Mouse (Mus musculus) ZHBTc4 (cell line): ENCODE measurements around the gene Cd63.

ENCODE experiments used
- DNase-seq: peaks from one replicate; pipeline ENCODE4 v3.0.0-alpha.2; 2011; ENCODE audit warnings: low read depth, low spot score

Gene Cd63

DNA sequence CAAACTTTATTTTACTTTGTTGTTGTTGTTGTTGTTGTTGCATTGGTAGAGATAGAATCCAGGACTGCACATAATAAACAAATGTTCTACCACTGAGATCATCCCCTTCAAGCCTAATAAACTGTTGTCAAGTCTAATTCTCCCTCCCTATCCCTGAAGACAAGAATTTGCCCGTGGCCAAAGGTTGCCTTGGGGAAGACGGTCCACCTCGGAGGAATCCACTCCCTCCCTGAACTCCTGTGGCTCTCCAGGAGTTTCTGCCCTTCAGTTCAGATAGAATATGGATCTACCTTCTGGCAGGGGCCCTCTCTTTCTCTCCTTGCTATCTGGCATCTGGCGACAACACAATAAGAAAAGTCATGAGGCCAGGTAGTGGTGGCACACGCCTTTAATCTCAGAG is 4.0 kb downstream of the Cd63 start:
- DNase-seq, result no peak

- no peak for DNase-seq
Measured at GRCm38 (mm10) chr10:128908778-128909448, 8.1 kb downstream of the Cd63 start.

GRCm38 (mm10) chr10:128909567-128910028 is 8.8 kb downstream of the Cd63 start:
- peak; percentile 93 for DNase-seq

- DNase-seq, result no peak
Measured at GRCm38 (mm10) chr10:128910066-128910841, 9.5 kb downstream of the Cd63 start.

DNA sequence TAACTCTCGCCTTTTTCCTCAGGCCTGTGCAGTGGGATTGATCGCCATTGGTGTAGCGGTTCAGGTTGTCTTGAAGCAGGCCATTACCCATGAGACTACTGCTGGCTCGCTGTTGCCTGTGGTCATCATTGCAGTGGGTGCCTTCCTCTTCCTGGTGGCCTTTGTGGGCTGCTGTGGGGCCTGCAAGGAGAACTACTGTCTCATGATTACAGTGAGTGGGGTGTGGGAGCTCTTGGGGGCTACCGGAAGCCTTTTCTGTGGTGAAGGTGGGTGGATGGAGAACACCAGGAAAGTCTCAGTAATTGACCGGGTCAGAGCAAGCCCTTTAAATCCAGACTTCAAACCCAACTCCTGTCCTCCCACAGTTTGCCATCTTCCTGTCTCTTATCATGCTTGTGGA is 10.6 kb downstream of the Cd63 start:
- no peak for DNase-seq

DNA sequence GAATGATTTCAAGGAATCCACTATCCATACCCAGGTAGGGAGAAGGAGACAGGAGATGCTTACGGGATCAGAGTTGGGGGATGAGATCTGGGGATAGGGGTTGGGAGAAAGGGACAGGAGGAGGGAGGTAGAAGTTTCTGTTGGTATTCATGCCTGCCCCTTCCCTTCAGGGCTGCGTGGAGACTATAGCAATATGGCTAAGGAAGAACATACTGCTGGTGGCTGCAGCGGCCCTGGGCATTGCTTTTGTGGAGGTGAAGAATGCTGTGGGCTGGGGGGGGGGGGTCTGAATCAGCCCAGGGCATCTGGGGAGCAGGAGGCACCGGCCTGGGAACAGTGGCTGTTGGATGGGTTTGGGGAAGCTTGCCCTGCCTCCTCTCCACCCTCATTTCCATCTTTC is 11.5 kb downstream of the Cd63 start:
- no peak for DNase-seq

DNA sequence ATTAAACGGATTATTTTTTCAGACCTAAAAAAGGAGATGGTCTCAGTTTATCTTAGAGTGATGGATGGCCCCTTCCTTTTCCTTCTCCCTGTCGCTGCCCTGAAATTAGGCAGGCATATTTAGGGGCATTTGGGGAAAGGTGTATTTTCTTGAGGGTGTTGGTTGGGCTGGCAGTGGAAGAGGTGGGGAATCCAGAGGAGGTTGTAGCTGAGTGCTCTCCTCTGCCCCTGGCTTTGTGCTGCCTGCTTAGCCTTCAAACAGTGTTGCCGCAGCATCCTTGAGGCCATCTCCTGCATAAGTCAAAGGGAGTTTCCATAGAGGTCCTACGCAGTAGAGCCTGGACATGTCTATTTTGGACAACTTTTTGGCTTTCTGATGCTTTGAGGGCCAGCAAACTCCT is 12.0 kb downstream of the Cd63 start:
- DNase-seq, result no peak

- DNase-seq, result peak; percentile 94
Measured at GRCm38 (mm10) chr10:128913219-128913618, 12.4 kb downstream of the Cd63 start.

GRCm38 (mm10) chr10:128913696-128914095 is 12.9 kb downstream of the Cd63 start:
- no peak for DNase-seq

DNA sequence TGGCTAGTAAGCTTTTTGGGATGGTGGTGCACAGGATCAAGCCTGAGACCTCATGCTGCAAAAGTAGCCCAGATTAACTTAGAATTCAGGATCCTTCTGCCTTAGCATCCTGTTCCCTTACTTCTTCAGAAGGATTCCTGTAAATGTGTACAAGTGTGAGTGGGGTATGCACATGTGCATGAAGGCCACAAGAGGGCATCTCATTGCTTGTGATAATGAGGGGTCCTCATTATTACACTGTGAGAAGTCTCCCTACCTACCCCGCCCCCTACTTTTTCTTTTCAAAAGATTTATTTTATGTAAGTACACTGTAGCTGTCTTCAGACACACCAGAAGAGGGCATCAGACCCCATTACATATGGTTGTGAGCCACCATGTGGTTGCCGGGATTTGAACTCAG is 14.8 kb downstream of the Cd63 start:
- DNase-seq, result no peak

GRCm38 (mm10) chr10:128916665-128917064 is 15.9 kb downstream of the Cd63 start:
- DNase-seq, result no peak

DNA sequence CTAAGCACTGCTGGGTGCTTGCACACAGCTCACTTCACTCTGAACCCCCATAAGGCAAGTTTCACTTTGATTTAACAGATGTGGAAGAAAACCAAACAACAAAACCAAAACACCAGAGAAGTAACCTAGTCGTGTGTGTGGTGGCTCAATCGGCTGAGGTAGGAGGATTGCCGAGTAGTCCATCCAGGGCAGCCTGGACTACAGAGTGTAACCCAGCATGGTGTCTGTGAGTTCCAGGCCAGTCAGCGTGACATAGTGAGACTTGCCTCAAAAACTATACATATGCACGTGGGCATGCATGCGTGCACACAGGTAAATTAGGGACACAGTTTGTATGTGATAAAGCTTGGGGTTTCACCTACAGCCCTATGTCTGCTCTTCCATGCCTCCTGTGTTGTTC is 16.6 kb downstream of the Cd63 start:
- no peak for DNase-seq

- no peak for DNase-seq
Measured at GRCm38 (mm10) chr10:128918246-128918645, 17.5 kb downstream of the Cd63 start.

DNA sequence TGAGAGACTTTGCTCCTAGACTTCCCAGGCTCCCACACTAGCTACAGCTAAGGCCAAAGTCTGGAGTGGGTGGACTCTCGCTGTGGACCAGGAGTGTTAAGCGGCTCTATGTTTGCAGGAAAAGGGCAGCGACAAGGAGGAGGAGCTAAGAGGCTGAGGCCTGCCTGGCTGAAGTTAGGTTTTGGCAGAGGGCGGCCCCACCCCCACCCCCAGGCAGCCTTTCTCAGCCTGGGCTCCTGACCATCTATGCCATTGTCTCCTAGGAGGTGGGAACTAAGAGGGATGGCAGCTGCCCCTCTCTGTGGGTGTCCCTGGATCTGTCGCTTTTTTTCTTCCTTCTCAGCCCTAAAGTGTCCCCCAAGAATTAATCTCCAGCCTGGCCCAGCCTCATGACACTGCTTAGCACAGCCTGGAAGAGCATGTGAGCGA is 18.4 kb downstream of the Cd63 start:
- peak; percentile 40 for DNase-seq

DNA sequence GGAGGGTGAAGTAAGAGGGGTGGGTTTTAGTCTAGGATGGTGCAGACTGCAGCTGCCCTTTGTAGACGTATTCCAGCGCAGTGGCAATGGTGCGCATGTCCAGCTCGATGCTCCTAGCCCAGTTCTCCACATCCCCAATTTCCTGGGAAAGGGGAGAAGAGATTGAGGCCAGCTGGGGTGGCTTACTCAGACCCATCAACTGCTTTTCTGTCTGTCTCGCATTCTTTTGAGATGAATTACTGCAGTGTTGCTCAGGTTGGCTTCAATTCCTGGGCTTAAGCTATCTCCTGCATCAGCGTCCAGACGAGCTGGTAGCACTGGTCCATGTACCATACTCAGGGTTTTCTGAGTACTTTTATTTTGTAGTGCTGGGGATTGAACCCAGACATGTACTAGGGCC is 19.2 kb downstream of the Cd63 start:
- no peak for DNase-seq

GRCm38 (mm10) chr10:128920736-128921161 is 20.0 kb downstream of the Cd63 start:
- DNase-seq, result peak; percentile 67

DNA sequence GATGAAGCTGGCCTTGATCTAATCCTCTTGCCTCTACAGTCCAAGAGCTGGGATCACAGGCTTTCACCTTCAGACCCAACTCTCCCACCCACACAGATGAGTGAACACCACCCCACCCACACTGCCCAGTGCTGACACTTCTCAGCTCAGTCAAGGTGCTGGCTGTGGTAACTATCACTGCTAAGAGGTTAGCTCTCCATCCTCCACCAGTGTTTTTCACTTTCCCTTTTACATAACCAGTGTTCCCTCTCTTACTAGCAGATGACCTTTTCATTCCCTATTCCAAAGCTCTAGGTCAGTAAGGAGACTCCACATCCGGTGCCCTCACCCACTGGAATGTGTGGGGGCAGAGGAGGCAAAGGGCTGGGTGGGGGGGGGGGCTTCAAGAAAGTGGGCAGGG is 20.5 kb downstream of the Cd63 start:
- no peak for DNase-seq

DNA sequence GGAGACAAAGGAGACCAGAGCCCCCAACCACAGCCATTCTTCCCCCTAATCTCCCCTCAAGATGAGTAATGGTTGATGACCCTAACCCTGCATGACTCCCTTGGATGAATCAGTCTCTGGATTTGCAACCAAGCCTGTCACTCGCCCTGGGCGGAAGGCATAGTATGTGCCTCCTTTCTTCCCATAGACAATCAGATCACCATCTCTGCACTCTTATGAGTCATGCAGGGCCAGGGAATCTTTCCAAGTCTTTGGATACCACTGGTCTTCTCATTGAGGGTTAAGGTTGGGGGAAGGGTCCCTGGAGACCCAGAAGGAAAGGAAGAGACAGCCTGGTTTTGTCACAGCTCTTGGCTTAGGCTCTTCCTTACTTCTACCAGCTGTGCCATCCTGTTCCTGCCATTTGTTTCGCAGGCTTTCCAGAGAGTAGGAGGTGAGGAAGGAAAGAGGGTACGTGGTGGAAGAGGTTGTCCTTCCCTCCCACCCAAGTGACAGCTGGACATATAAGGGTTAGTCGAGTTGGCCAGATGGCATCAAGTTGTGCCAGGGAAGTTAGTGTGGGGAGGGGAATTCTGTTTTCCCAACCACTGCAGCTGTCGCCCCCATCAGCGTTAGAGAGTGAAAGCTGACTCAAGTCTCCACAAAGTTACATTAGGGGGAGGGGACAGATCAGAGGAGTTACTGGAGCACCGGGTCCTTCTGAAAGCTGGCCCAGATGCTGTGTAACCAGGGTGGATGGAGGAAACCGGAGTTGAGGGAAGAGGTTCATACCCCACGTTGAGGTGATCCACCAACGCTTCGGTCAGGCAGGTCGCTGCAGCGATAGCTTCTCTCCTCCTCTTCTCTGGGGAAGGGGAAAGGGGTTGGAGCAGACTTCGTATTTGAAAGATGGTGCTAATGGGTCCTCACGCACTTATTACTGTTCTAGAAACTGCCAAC is 21.4 kb downstream of the Cd63 start:
- DNase-seq, result no peak

GRCm38 (mm10) chr10:128922822-128923012 is 21.9 kb downstream of the Cd63 start, which contains the start of gene Rdh5:
Rdh5 (minus strand) TSS chr10:128922888.
- DNase-seq, result no peak

DNA sequence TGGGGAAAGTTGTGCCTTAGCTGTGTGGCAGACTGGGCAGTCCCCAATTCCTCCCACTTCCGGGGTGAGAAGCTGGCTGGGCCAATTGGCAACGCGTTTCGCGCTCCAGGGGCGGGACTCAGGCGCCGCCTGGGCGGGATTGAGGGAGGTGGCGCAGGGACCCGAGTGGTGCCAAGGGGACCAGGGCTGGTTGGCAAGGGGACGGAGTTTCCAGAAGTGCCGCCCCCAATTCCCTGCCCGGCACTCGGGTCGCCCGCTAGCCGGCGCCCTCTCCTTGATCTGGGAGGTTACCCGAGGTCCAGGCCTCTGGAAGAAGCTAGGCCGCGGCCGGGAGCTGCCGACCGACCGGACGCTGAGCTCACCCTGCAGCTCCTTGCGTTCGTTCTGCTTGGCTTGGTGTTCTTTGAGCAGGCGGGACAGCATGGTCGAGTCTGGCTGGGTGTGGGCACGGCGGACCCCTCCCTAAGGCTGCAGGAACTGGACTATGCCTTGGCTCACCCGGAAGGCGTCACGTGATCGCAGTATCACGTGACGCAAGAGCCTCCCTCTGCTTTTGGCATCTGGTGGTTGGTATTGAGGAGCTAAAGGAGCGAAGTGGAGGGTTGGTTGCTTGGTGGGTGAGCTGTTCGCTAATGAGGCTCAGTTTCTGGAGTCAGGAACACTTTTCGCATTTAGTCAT is 22.4 kb downstream of the Cd63 start:
- peak; percentile 98 for DNase-seq

- DNase-seq, result no peak
Measured at GRCm38 (mm10) chr10:128923935-128924334, 23.1 kb downstream of the Cd63 start, which contains the start of gene Bloc1s1. Bloc1s1 (minus strand) TSS chr10:128924035.

DNA sequence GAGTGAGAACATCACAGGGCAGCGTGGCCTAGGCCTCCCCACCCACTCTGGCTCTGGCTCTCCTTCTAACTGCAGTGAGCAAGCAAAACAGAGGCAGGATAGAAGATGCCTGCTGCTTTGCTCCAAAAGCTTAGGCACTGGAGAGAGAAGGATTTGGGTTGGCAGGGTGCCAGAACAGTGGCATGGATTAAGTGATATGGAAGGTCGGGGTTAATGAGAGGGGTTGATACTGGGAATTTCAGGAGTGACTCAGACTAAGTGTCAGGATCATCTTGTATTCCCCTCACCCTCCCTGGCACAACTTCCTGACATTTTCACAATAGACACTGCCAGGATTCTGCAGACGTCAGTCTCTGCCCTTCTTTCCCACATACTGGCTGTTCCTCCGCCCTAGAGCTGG is 27.6 kb downstream of the Cd63 start:
- DNase-seq, result no peak
